Mouse (Mus musculus) lung, embryonic 14.5 days (tissue): ENCODE measurements around the gene Olfr30. TPM values are rescaled to one million over a fixed set of nuclear protein-coding genes. Genes with fewer than 3 reads are reported as not detected.

Experiments used
- ATAC-seq: fragments of 200-750 bp; cut with Nextera tagmentation; 2 replicates; pipeline ENCODE4 v1.8.0; 2017; ENCODE audit warnings: mild to moderate bottlenecking, moderate TSS enrichment, moderate library complexity; ENCODE audit not compliant: insufficient read depth
- DNase-seq: peaks from one replicate; pipeline ENCODE4 v3.0.0-alpha.2; 2015
- H3K27ac ChIP-seq: fragments of 300-500 bp; sonication (generic); 2 replicates; pipeline ENCODE4 v1.5.1; 2014; ENCODE audit warnings: low read depth, mild to moderate bottlenecking, moderate library complexity
- H3K27me3 ChIP-seq: fragments of 300-500 bp; sonication (generic); 2 replicates; pipeline ENCODE4 v1.6.1; 2014; ENCODE audit warnings: low read length, control low read depth; ENCODE audit not compliant: insufficient read depth
- H3K36me3 ChIP-seq: fragments of 300-500 bp; sonication (generic); 2 replicates; pipeline ENCODE4 v1.6.1; 2014; ENCODE audit warnings: control low read depth; ENCODE audit not compliant: insufficient read depth
- H3K4me1 ChIP-seq: fragments of 300-500 bp; sonication (generic); 2 replicates; pipeline ENCODE4 v1.6.1; 2014; ENCODE audit warnings: antibody characterized with exemption, control low read depth; ENCODE audit not compliant: insufficient read depth
- H3K4me2 ChIP-seq: fragments of 300-500 bp; sonication (generic); 2 replicates; pipeline ENCODE4 v1.6.1; 2014; ENCODE audit warnings: mild to moderate bottlenecking
- H3K4me3 ChIP-seq: fragments of 300-500 bp; sonication (generic); 2 replicates; pipeline ENCODE4 v1.5.1; 2014; ENCODE audit warnings: low read depth, low read length
- H3K9ac ChIP-seq: fragments of 300-500 bp; sonication (generic); 2 replicates; pipeline ENCODE4 v1.6.1; 2014
- H3K9me3 ChIP-seq: fragments of 300-500 bp; sonication (generic); 2 replicates; pipeline ENCODE4 v1.6.1; 2016; ENCODE audit warnings: low read depth, low read length, control low read depth
- CTCF ChIP-seq: IDR thresholded peaks from 2 replicates; pipeline ENCODE4 v1.5.1; 2016; ENCODE audit warnings: antibody characterized with exemption, low read depth
- WGBS: fragments of 180-500 bp; shearing (Covaris S2); extraction: QIAGEN DNeasy Blood & Tissue Kit; methylation state at CpG from one replicate; pipeline ENCODE4 v1.1.7; 2014; 5-methylcytosine and 5-hydroxymethylcytosine counted together
- polyA plus RNA-seq: library from polyadenylated mRNA; unstranded; fragments of >200 nt; fragmentation: Nextera tagmentation; extraction: Ambion mirVana; gene quantifications from 2 replicates; pipeline ENCODE4 v1.2.1, GENCODE M21; 2014

The Olfr30 gene
- polyA plus RNA-seq, 1 experiment from 2014 or later = not detected

GRCm38 (mm10) chr11:58437866-58438265 is 24.2 kb downstream of the Olfr30 start:
- ATAC-seq (no peak), DNase-seq (no peak)
- no peak overlapping the region for H3K27ac ChIP-seq

GRCm38 (mm10) chr11:58432259-58432658 is 29.8 kb downstream of the Olfr30 start, which contains the start of gene Gm12253:
Gene Gm12253 (plus strand): TSS chr11:58432559.
- DNase-seq (no peak), ATAC-seq (no peak)
- Histone ChIP-seq H3K9ac (no peak within 1 kb of the TSS), H3K4me2 (no peak within 1 kb of the TSS), H3K9me3 (no peaks in the 10 kb centered on the region), H3K27me3 (no peaks in the 10 kb centered on the region), H3K36me3 (no peaks in the 10 kb centered on the region), H3K4me1 (no peaks in the 10 kb centered on the region), H3K27ac (no peak within 1 kb of the TSS), H3K4me3 (no peak within 1 kb of the TSS)
- WGBS = 74% methylated on average over 3 of the region's 3 CpGs
- TF ChIP-seq CTCF = no peak

More at GRCm38 (mm10) chr11:58437866-58438265, 24.2 kb downstream of the Olfr30 start:
- TF ChIP-seq CTCF = no peak
- Histone ChIP-seq H3K9me3 (no peaks in the 10 kb centered on the region), H3K36me3 (no peaks in the 10 kb centered on the region), H3K4me1 (no peaks in the 10 kb centered on the region), H3K9ac (no peak overlapping the region), H3K4me3 (no peak overlapping the region), H3K4me2 (no peak overlapping the region), H3K27me3 (no peaks in the 10 kb centered on the region)
- 36% methylated on average over 5 of the region's 5 CpGs for WGBS

GRCm38 (mm10) chr11:58420815-58421214 is 41.3 kb downstream of the Olfr30 start, which contains the start of gene 1810065E05Rik:
Gene 1810065E05Rik (plus strand): TSS chr11:58421111.
- H3K36me3 ChIP-seq = no peaks in the 10 kb centered on the region
- H3K27ac ChIP-seq = no peak within 1 kb of the TSS
- H3K9me3 ChIP-seq = no peaks in the 10 kb centered on the region
- no peak within 1 kb of the TSS for H3K4me2 ChIP-seq
- no peak within 1 kb of the TSS for H3K4me3 ChIP-seq
- no peak for TF ChIP-seq CTCF
- no peaks in the 10 kb centered on the region for H3K27me3 ChIP-seq
- H3K4me1 ChIP-seq = no peaks in the 10 kb centered on the region
- DNase-seq = no peak
- 66% methylated on average over 1 of the region's 1 CpGs for WGBS
- H3K9ac ChIP-seq = no peak within 1 kb of the TSS
- no peak for ATAC-seq

- Histone ChIP-seq H3K9me3 (no peaks in the 10 kb centered on the region), H3K27ac (no peak overlapping the region), H3K36me3 (no peaks in the 10 kb centered on the region), H3K4me1 (no peaks in the 10 kb centered on the region), H3K9ac (no peak overlapping the region), H3K4me3 (no peak overlapping the region), H3K4me2 (no peak overlapping the region), H3K27me3 (no peaks in the 10 kb centered on the region)
- TF ChIP-seq CTCF = no peak
- 49% methylated on average over 3 of the region's 3 CpGs for WGBS
- ATAC-seq (no peak), DNase-seq (no peak)
These were observed 43.7 kb downstream of the Olfr30 start for GRCm38 (mm10) chr11:58418336-58418735.

GRCm38 (mm10) chr11:58408066-58408465 is 54.0 kb downstream of the Olfr30 start:
- Histone ChIP-seq H3K9ac (no peak overlapping the region), H3K4me2 (no peak overlapping the region), H3K9me3 (no peaks in the 10 kb centered on the region), H3K27me3 (no peaks in the 10 kb centered on the region), H3K4me1 (no peaks in the 10 kb centered on the region), H3K36me3 (no peaks in the 10 kb centered on the region), H3K4me3 (no peak overlapping the region), H3K27ac (no peak overlapping the region)
- no peak for ATAC-seq
- no peak for TF ChIP-seq CTCF
- DNase-seq = no peak
- WGBS = 67% methylated on average over 3 of the region's 3 CpGs

Other genes starting within 250 kb of the Olfr30 start
- not detected in 2 replicates for gene 4930438A08Rik, start 187.5 kb downstream of the Olfr30 start, polyA plus RNA-seq
- gene Zfp692, start 155.2 kb downstream of the Olfr30 start, polyA plus RNA-seq = 13.9 and 15.2 TPM in 2 replicates
- 31.3 and 39.1 TPM in 2 replicates for gene Zfp672, start 131.9 kb downstream of the Olfr30 start, polyA plus RNA-seq
- gene Sh3bp5l, start 131.5 kb downstream of the Olfr30 start, polyA plus RNA-seq = 26.3 and 26.4 TPM in 2 replicates
- gene Lypd8, start 83.2 kb downstream of the Olfr30 start, polyA plus RNA-seq = not detected in 2 replicates
- not detected in 2 replicates for gene 1810065E05Rik, start 41.2 kb downstream of the Olfr30 start, polyA plus RNA-seq
- not detected in 2 replicates for gene Gm12253, start 29.7 kb downstream of the Olfr30 start, polyA plus RNA-seq
- not detected in 2 replicates for gene Lypd9, start 9.3 kb downstream of the Olfr30 start, polyA plus RNA-seq
- gene Olfr332, start 30.3 kb upstream of the Olfr30 start, polyA plus RNA-seq = not detected in 2 replicates
- not detected in 2 replicates for gene Olfr331, start 40.3 kb upstream of the Olfr30 start, polyA plus RNA-seq
- gene Olfr330, start 72.6 kb upstream of the Olfr30 start, polyA plus RNA-seq = not detected in 2 replicates
- gene Olfr329-ps, start 84.2 kb upstream of the Olfr30 start, polyA plus RNA-seq = not detected in 2 replicates
- gene Olfr328, start 93.4 kb upstream of the Olfr30 start, polyA plus RNA-seq = 0.07 and 0.08 TPM in 2 replicates
- not detected in 2 replicates for gene Olfr224, start 108.3 kb upstream of the Olfr30 start, polyA plus RNA-seq
- not detected in 2 replicates for gene Olfr325, start 115.5 kb upstream of the Olfr30 start, polyA plus RNA-seq
- gene Olfr324, start 132.8 kb upstream of the Olfr30 start, polyA plus RNA-seq = not detected in 2 replicates
- not detected in 2 replicates for gene 2210407C18Rik, start 153.8 kb upstream of the Olfr30 start, polyA plus RNA-seq
- gene Olfr323, start 168.2 kb upstream of the Olfr30 start, polyA plus RNA-seq = not detected in 2 replicates
- 0.11 TPM in 1 of 2 replicates, not detected in the other for gene Trim58, start 178.2 kb upstream of the Olfr30 start, polyA plus RNA-seq
- not detected in 2 replicates for gene Olfr322, start 196.5 kb upstream of the Olfr30 start, polyA plus RNA-seq
- not detected in 2 replicates for gene Olfr320, start 218.8 kb upstream of the Olfr30 start, polyA plus RNA-seq
- not detected in 2 replicates for gene Olfr319, start 236.9 kb upstream of the Olfr30 start, polyA plus RNA-seq